Mouse (Mus musculus) thymus, postnatal 4 days (tissue): ENCODE measurements around the gene Scgb1b2.

Experiments
- DNase-seq: peaks from one replicate; pipeline ENCODE4 v3.0.0; 2021

Scgb1b2 gene

GRCm38 (mm10) chr7:31291721-31292120 lies at the start of gene Scgb1b2:
Gene Scgb1b2, minus strand, starts transcription at chr7:31291821.
- DNase-seq, result no peak

- no peak for DNase-seq
Observed at GRCm38 (mm10) chr7:31290208-31290607, 1.4 kb downstream of the Scgb1b2 start, which contains the start of gene Scgb2b2. Gene Scgb2b2, plus strand, starts transcription at chr7:31290508.
